Mouse (Mus musculus): ENCODE results near the gene Kntc1.

Kntc1 gene

DNA sequence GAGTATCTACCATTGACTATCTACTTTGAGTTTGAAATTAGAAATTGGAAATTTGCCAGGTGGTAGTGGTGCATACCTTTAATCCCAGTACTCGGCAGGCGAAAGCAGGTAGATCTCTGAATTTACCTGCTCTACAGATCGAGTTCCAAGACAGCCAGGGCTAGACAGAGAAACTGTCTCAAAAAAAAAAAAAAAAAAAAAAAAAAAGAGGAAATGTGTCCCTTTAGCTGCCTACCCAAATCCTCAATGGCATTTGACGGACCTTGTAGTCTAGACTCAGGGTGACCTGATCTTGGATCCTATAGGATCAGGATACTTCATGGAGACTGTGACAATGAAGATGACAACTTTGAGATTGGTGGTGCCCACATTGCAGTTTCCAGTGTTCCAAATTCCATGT, 116.9 kb downstream of the Kntc1 start:
- no peak for DNase-seq (ENCODE audit: low spot score)

DNA sequence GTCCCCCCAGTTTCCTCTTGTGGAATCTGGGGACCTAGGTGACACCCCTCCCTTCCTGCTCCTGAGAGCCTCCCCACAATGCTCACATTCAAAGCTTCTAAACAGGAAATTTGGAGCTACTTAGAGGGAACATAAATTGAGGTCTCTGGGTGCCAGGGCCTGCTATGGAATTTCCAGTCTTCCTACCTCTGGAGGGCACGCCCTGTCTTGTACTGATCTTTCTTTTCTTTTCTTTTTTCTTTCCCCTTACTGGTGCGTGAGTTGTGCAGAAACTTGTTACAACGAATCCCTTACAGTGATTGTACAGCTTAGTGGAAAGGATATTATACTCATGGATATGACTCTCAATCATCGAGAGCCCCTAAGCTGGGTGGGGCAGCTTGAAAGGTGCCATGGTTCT, 120.1 kb downstream of the Kntc1 start:
- DNase-seq (ENCODE audit: low spot score), result no peak
